Mouse (Mus musculus): ENCODE measurements around the gene Med12l. TPM values are rescaled to one million over a fixed set of nuclear protein-coding genes. Genes with fewer than 3 reads are reported as not detected.

Gene Med12l
- total RNA-seq, 1 experiment, result 3.6 TPM

GRCm38 (mm10) chr3:59097421-59097820, 91.8 kb downstream of the Med12l start:
- TF ChIP-seq MAFK (IDR thresholded peaks at IDR 0.05; ENCODE audit: insufficient read depth, low read depth, low read length) (no peak), HCFC1 (IDR thresholded peaks at IDR 0.05; ENCODE audit: borderline replicate concordance, insufficient read depth, low read length) (no peak), ZNF384 (IDR thresholded peaks at IDR 0.05; ENCODE audit: low read depth, low read length) (no peak), ZC3H11A (IDR thresholded peaks at IDR 0.05; ENCODE audit: borderline replicate concordance, low read depth, low read length) (no peak), CHD2 (IDR thresholded peaks at IDR 0.05; ENCODE audit: low read depth, low read length) (no peak)
- Histone ChIP-seq H3K4me3 (ENCODE audit: insufficient read depth in 1 of 2, low read depth in 1 of 2, low read length in 2 of 2, poor library complexity in 1 of 2, severe bottlenecking in 1 of 2) (no peak overlapping the region), H3K36me3 (ENCODE audit: control insufficient read depth, insufficient read depth, low read length, poor library complexity, severe bottlenecking) (no peaks in the 10 kb centered on the region), H3K27ac (ENCODE audit: insufficient read depth, low read depth, low read length, poor library complexity, severe bottlenecking) (no peak overlapping the region), H3K9me3 (ENCODE audit: control insufficient read depth, insufficient read depth, low read depth, low read length) (no peaks in the 10 kb centered on the region), H3K9ac (ENCODE audit: insufficient read depth, low read depth, low read length, poor library complexity, severe bottlenecking) (no peak overlapping the region), H3K4me1 (ENCODE audit: control insufficient read depth in 2 of 2, insufficient read depth in 2 of 2, low read length in 2 of 2, poor library complexity in 1 of 2) (no peaks in the 10 kb centered on the region)
- in situ Hi-C loops (cut with MboI; ENCODE audit: low sequenced_read_pairs in 2 of 2, unreplicated experiment in 2 of 2), result no loop called here
- DNase-seq (ENCODE audit: low read depth, low spot score), result no peak

- H3K36me3 ChIP-seq (ENCODE audit: control insufficient read depth, insufficient read depth, low read length, poor library complexity, severe bottlenecking), result no peaks in the 10 kb centered on the region
- TF ChIP-seq CHD2 (IDR thresholded peaks at IDR 0.05; ENCODE audit: low read depth, low read length), result no peak
- no peak for TF ChIP-seq ZNF384 (IDR thresholded peaks at IDR 0.05; ENCODE audit: low read depth, low read length)
- no peak for TF ChIP-seq HCFC1 (IDR thresholded peaks at IDR 0.05; ENCODE audit: borderline replicate concordance, insufficient read depth, low read length)
- no peak for TF ChIP-seq ZC3H11A (IDR thresholded peaks at IDR 0.05; ENCODE audit: borderline replicate concordance, low read depth, low read length)
- TF ChIP-seq MAFK (IDR thresholded peaks at IDR 0.05; ENCODE audit: insufficient read depth, low read depth, low read length), result no peak
- H3K9ac ChIP-seq (ENCODE audit: insufficient read depth, low read depth, low read length, poor library complexity, severe bottlenecking), result no peak overlapping the region
- H3K9me3 ChIP-seq (ENCODE audit: control insufficient read depth, insufficient read depth, low read depth, low read length), result no peaks in the 10 kb centered on the region
- H3K4me1 ChIP-seq (ENCODE audit: control insufficient read depth in 2 of 2, insufficient read depth in 2 of 2, low read length in 2 of 2, poor library complexity in 1 of 2), result no peaks in the 10 kb centered on the region
- no peak overlapping the region for H3K4me3 ChIP-seq (ENCODE audit: insufficient read depth in 1 of 2, low read depth in 1 of 2, low read length in 2 of 2, poor library complexity in 1 of 2, severe bottlenecking in 1 of 2)
- H3K27ac ChIP-seq (ENCODE audit: insufficient read depth, low read depth, low read length, poor library complexity, severe bottlenecking), result no peak overlapping the region
- DNase-seq (ENCODE audit: low read depth, low spot score), result no peak
- in situ Hi-C loops (cut with MboI; ENCODE audit: low sequenced_read_pairs in 2 of 2, unreplicated experiment in 2 of 2), result no loop called here
Observed at GRCm38 (mm10) chr3:59098540-59098939, 92.9 kb downstream of the Med12l start.

- in situ Hi-C loops (cut with MboI; ENCODE audit: low sequenced_read_pairs in 2 of 2, unreplicated experiment in 2 of 2), result no loop called here
Observed at GRCm38 (mm10) chr3:59101218-59101986, 95.8 kb downstream of the Med12l start, which contains the start of gene Gpr171. Gpr171 (minus strand) TSS chr3:59101821.

GRCm38 (mm10) chr3:59102146-59102545, 96.5 kb downstream of the Med12l start:
- in situ Hi-C loops (cut with MboI; ENCODE audit: low sequenced_read_pairs in 2 of 2, unreplicated experiment in 2 of 2), result no loop called here
- no peaks in the 10 kb centered on the region for H3K4me1 ChIP-seq (ENCODE audit: control insufficient read depth in 2 of 2, insufficient read depth in 2 of 2, low read length in 2 of 2, poor library complexity in 1 of 2)
- no peak overlapping the region for H3K4me3 ChIP-seq (ENCODE audit: insufficient read depth in 1 of 2, low read depth in 1 of 2, low read length in 2 of 2, poor library complexity in 1 of 2, severe bottlenecking in 1 of 2)
- no peak overlapping the region for H3K9ac ChIP-seq (ENCODE audit: insufficient read depth, low read depth, low read length, poor library complexity, severe bottlenecking)
- H3K9me3 ChIP-seq (ENCODE audit: control insufficient read depth, insufficient read depth, low read depth, low read length), result no peaks in the 10 kb centered on the region
- H3K27ac ChIP-seq (ENCODE audit: insufficient read depth, low read depth, low read length, poor library complexity, severe bottlenecking), result no peak overlapping the region
- no peaks in the 10 kb centered on the region for H3K36me3 ChIP-seq (ENCODE audit: control insufficient read depth, insufficient read depth, low read length, poor library complexity, severe bottlenecking)
- no peak for DNase-seq (ENCODE audit: low read depth, low spot score)
- no peak for TF ChIP-seq ZNF384 (IDR thresholded peaks at IDR 0.05; ENCODE audit: low read depth, low read length)

More at GRCm38 (mm10) chr3:59101218-59101986, 95.8 kb downstream of the Med12l start, which contains the start of gene Gpr171:
- TF ChIP-seq ZNF384 (IDR thresholded peaks at IDR 0.05; ENCODE audit: low read depth, low read length) (no peak), MAFK (IDR thresholded peaks at IDR 0.05; ENCODE audit: insufficient read depth, low read depth, low read length) (no peak), CHD2 (IDR thresholded peaks at IDR 0.05; ENCODE audit: low read depth, low read length) (no peak), ZC3H11A (IDR thresholded peaks at IDR 0.05; ENCODE audit: borderline replicate concordance, low read depth, low read length) (no peak), HCFC1 (IDR thresholded peaks at IDR 0.05; ENCODE audit: borderline replicate concordance, insufficient read depth, low read length) (no peak)
- H3K4me1 ChIP-seq (ENCODE audit: control insufficient read depth in 2 of 2, insufficient read depth in 2 of 2, low read length in 2 of 2, poor library complexity in 1 of 2), result no peaks in the 10 kb centered on the region
- no peaks in the 10 kb centered on the region for H3K36me3 ChIP-seq (ENCODE audit: control insufficient read depth, insufficient read depth, low read length, poor library complexity, severe bottlenecking)
- no peak within 1 kb of the TSS for H3K4me3 ChIP-seq (ENCODE audit: insufficient read depth in 1 of 2, low read depth in 1 of 2, low read length in 2 of 2, poor library complexity in 1 of 2, severe bottlenecking in 1 of 2)
- H3K27ac ChIP-seq (ENCODE audit: insufficient read depth, low read depth, low read length, poor library complexity, severe bottlenecking), result no peak within 1 kb of the TSS
- DNase-seq (ENCODE audit: low read depth, low spot score), result no peak
- H3K9me3 ChIP-seq (ENCODE audit: control insufficient read depth, insufficient read depth, low read depth, low read length), result no peaks in the 10 kb centered on the region
- H3K9ac ChIP-seq (ENCODE audit: insufficient read depth, low read depth, low read length, poor library complexity, severe bottlenecking), result no peak within 1 kb of the TSS

All from ES-E14 (cell line).